Mouse (Mus musculus): Measurements from ENCODE around the gene Kpnb1. TPM values are rescaled to one million over a fixed set of nuclear protein-coding genes. Genes with fewer than 3 reads are reported as not detected.

Gene Kpnb1
- polyA plus RNA-seq, 1 experiment from 2014 or later: 26.7 TPM

DNA sequence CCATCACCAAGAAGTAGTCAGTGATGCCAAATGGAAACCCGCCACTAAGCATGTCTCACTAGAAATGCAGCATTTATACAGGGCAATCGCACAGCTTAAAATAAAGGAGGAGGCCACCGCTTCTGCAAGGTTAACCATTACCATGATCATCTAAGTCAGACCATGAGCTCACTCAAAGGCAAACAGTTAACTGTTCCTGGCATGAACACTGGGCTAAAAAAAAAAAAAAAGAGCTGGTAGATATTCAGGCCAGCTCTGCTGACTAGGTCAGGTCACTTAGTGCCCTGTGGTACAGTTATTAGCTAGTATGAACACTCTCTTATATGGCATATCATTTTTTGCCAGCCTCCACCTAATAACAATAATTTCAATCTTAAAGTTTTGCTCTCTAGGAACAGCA is 5.2 kb downstream of the Kpnb1 start:
- WGBS: 94% methylated on average over 3 of the region's 3 CpGs
- H3K9me3 ChIP-seq (replicated peaks): no peaks in the 10 kb centered on the region
- no peak overlapping the region for H3K4me3 ChIP-seq (replicated peaks)
- no peak overlapping the region for H3K9ac ChIP-seq (replicated peaks)
- H3K27ac ChIP-seq (replicated peaks): no peak overlapping the region
- H3K36me3 ChIP-seq: peaks cover 74% of the 10 kb centered on the region
- no peak for ATAC-seq (ENCODE audit: low FRiP score)
- H3K27me3 ChIP-seq (replicated peaks): no peaks in the 10 kb centered on the region
- no peak overlapping the region for H3K4me2 ChIP-seq
- H3K4me1 ChIP-seq: peaks cover 29% of the 10 kb centered on the region

- H3K4me1 ChIP-seq: peaks cover 20% of the 10 kb centered on the region
- no peak for ATAC-seq (ENCODE audit: low FRiP score)
- 86% methylated on average over 5 of the region's 5 CpGs for WGBS
Measured at GRCm38 (mm10) chr11:97181061-97181460, 6.6 kb downstream of the Kpnb1 start.

GRCm38 (mm10) chr11:97178198-97178597 is 9.5 kb downstream of the Kpnb1 start:
- H3K4me1 ChIP-seq: no peaks in the 10 kb centered on the region
- H3K27me3 ChIP-seq (replicated peaks): no peaks in the 10 kb centered on the region
- peaks cover 96% of the 10 kb centered on the region for H3K36me3 ChIP-seq
- ATAC-seq (ENCODE audit: low FRiP score): no peak
- H3K9ac ChIP-seq (replicated peaks): no peak overlapping the region
- H3K27ac ChIP-seq (replicated peaks): no peak overlapping the region
- H3K9me3 ChIP-seq (replicated peaks): no peaks in the 10 kb centered on the region
- H3K4me3 ChIP-seq (replicated peaks): no peak overlapping the region
- WGBS: 94% methylated on average over 2 of the region's 2 CpGs
- no peak overlapping the region for H3K4me2 ChIP-seq

More at GRCm38 (mm10) chr11:97181061-97181460, 6.6 kb downstream of the Kpnb1 start:
- no peaks in the 10 kb centered on the region for H3K27me3 ChIP-seq (replicated peaks)
- H3K27ac ChIP-seq (replicated peaks): no peak overlapping the region
- peaks cover 86% of the 10 kb centered on the region for H3K36me3 ChIP-seq
- H3K9me3 ChIP-seq (replicated peaks): no peaks in the 10 kb centered on the region
- H3K4me2 ChIP-seq: no peak overlapping the region
- no peak overlapping the region for H3K9ac ChIP-seq (replicated peaks)
- H3K4me3 ChIP-seq (replicated peaks): no peak overlapping the region

- Histone ChIP-seq H3K27me3 (replicated peaks) (no peaks in the 10 kb centered on the region), H3K9me3 (replicated peaks) (no peaks in the 10 kb centered on the region), H3K36me3 (peaks cover 93% of the 10 kb centered on the region), H3K4me1 (no peaks in the 10 kb centered on the region), H3K4me2 (no peak overlapping the region), H3K4me3 (replicated peaks) (no peak overlapping the region), H3K9ac (replicated peaks) (no peak overlapping the region), H3K27ac (replicated peaks) (no peak overlapping the region)
- ATAC-seq (ENCODE audit: low FRiP score): no peak
- WGBS: 48% methylated on average over 3 of the region's 3 CpGs
Measured at GRCm38 (mm10) chr11:97176851-97177250, 10.8 kb downstream of the Kpnb1 start.

DNA sequence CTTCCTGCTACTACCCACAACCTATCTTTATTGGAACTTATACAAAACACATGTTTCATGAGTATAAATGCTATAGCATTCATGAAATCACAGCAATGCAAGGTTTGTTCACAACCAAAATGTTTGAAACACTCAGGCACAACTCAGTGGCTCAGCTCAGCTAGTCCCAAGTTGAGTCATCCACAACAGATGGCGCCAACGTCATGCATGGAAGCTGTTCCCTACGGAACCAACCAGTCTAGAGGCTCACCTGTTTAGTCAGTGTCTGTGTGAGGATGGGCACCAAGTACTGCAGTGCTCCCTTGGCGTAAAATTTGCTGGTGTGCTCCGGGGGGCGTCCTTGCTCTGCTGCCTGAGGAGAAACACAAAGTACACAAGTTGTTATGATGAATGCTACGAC is 12.2 kb downstream of the Kpnb1 start:
- no peak overlapping the region for H3K4me2 ChIP-seq
- H3K4me1 ChIP-seq: no peaks in the 10 kb centered on the region
- H3K27me3 ChIP-seq (replicated peaks): no peaks in the 10 kb centered on the region
- no peak overlapping the region for H3K4me3 ChIP-seq (replicated peaks)
- H3K27ac ChIP-seq (replicated peaks): no peak overlapping the region
- WGBS: 93% methylated on average over 7 of the region's 7 CpGs
- no peaks in the 10 kb centered on the region for H3K9me3 ChIP-seq (replicated peaks)
- peaks cover 93% of the 10 kb centered on the region for H3K36me3 ChIP-seq
- H3K9ac ChIP-seq (replicated peaks): no peak overlapping the region
- no peak for ATAC-seq (ENCODE audit: low FRiP score)

DNA sequence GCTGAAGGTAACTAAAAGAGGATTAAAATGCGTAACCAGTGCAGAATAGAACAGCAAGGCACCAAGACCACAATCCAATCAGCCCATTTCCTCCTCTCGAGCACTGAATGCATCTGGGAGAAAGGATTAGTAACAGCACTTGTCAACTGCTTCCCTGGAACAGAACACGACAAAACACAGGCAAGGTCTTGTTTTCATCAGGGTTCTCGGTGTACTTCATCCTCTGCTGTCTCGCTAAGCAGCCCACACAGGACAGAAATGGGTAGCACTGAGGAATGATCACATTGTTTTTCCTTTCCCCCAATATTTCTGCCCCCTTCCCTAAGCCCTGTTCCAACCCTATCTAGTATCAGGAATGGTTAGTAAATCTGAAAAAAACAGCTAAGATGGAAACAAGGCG is 27.3 kb downstream of the Kpnb1 start:
- 68% methylated on average over 6 of the region's 6 CpGs for WGBS
- Histone ChIP-seq H3K4me1 (no peaks in the 10 kb centered on the region), H3K36me3 (peaks cover 86% of the 10 kb centered on the region)

DNA sequence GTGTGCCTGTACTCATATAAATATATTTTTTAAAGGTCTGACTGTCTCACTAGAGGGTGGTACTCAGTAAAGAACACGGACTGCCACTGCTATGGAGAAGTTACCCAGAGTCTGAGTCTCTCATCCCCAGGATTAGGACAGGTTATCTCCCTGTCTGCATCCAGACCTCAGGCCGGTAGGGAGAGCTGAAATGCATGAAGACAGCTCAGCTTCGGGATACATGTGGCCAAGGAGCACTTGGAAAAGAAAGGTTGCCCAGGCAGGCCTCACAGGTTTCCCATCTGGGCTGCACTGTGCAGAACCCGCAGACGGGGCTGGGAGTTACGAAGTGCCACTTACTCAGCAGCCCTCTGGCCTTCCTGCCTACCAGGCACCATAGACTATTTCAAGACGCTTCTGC is 30.7 kb downstream of the Kpnb1 start:
- Histone ChIP-seq H3K4me2 (no peak overlapping the region), H3K27me3 (replicated peaks) (no peaks in the 10 kb centered on the region), H3K36me3 (peaks cover 57% of the 10 kb centered on the region), H3K9me3 (replicated peaks) (no peaks in the 10 kb centered on the region), H3K9ac (replicated peaks) (no peak overlapping the region), H3K4me3 (replicated peaks) (no peak overlapping the region), H3K4me1 (peaks cover 11% of the 10 kb centered on the region), H3K27ac (replicated peaks) (peak overlapping the region; percentile 2; the same call in 1 of the 2 replicates)
- 78% methylated on average over 7 of the region's 7 CpGs for WGBS
- no peak for ATAC-seq (ENCODE audit: low FRiP score)

More for the DNA sequence above, 27.3 kb downstream of the Kpnb1 start:
- no peaks in the 10 kb centered on the region for H3K27me3 ChIP-seq (replicated peaks)
- H3K4me3 ChIP-seq (replicated peaks): no peak overlapping the region
- no peak overlapping the region for H3K4me2 ChIP-seq
- H3K9me3 ChIP-seq (replicated peaks): no peaks in the 10 kb centered on the region
- ATAC-seq (ENCODE audit: low FRiP score): no peak
- no peak overlapping the region for H3K27ac ChIP-seq (replicated peaks)
- H3K9ac ChIP-seq (replicated peaks): no peak overlapping the region

GRCm38 (mm10) chr11:97152662-97153287 is 34.9 kb downstream of the Kpnb1 start:
- Histone ChIP-seq H3K27ac (replicated peaks) (peak overlapping the region; percentile 96; the same call in 1 of the 2 replicates), H3K4me1 (peaks cover 37% of the 10 kb centered on the region), H3K4me3 (replicated peaks) (peak overlapping the region; percentile 78), H3K36me3 (peaks cover 23% of the 10 kb centered on the region), H3K9ac (replicated peaks) (peak overlapping the region; percentile 87; the same call in 1 of the 2 replicates), H3K9me3 (replicated peaks) (no peaks in the 10 kb centered on the region), H3K27me3 (replicated peaks) (no peaks in the 10 kb centered on the region), H3K4me2 (peak overlapping the region; percentile 89)
- 16% methylated on average over 10 of the region's 10 CpGs for WGBS
- no peak for ATAC-seq (ENCODE audit: low FRiP score)

- 2% methylated on average over 11 of the region's 11 CpGs for WGBS
Measured at GRCm38 (mm10) chr11:97152023-97152426, 35.7 kb downstream of the Kpnb1 start.

DNA sequence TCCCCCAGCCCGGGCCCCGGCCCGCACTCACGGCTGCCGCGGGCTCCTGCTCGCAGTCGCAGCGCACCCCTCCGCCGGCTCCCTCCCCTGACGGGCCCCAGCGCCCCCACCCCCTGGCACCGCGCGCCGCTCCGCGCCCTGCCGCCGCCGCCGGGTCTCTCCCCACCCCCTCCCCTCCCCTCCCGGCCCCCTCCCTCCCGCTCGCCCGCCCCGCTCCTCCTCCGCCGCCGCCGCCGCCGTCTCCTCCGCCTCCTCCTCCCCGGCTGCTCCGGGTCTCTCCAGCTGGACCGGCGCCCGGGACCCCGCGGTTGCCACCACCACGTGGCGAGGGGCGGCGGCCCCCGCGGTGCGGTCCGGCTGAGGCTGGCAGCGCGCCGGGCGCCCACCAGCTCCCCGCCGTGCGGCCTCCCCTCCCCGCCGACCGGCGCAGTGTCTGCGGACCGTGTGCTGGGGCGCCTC is 36.3 kb downstream of the Kpnb1 start, which contains the start of gene Tbkbp1:
Gene Tbkbp1, minus strand, starts transcription at position 153 of the 459 bp plus-strand sequence.
- peak within 1 kb of the TSS; percentile 87 for H3K9ac ChIP-seq (replicated peaks)
- peak within 1 kb of the TSS; percentile 78 for H3K4me3 ChIP-seq (replicated peaks)
- H3K4me1 ChIP-seq: peaks cover 45% of the 10 kb centered on the region
- WGBS: 0% methylated on average over 27 of the region's 64 CpGs
- peak within 1 kb of the TSS; percentile 89 for H3K4me2 ChIP-seq
- H3K9me3 ChIP-seq (replicated peaks): no peaks in the 10 kb centered on the region
- peak; percentile 13 for ATAC-seq (ENCODE audit: low FRiP score)
- H3K27me3 ChIP-seq (replicated peaks): no peaks in the 10 kb centered on the region
- peaks cover 23% of the 10 kb centered on the region for H3K36me3 ChIP-seq
- peak within 1 kb of the TSS; percentile 96 for H3K27ac ChIP-seq (replicated peaks)

More at GRCm38 (mm10) chr11:97152023-97152426, 35.7 kb downstream of the Kpnb1 start:
- ATAC-seq (ENCODE audit: low FRiP score): no peak
- Histone ChIP-seq H3K9ac (replicated peaks) (peak overlapping the region; percentile 87), H3K4me3 (replicated peaks) (peak overlapping the region; percentile 78), H3K4me1 (peaks cover 41% of the 10 kb centered on the region), H3K9me3 (replicated peaks) (no peaks in the 10 kb centered on the region), H3K36me3 (peaks cover 22% of the 10 kb centered on the region), H3K4me2 (peak overlapping the region; percentile 89), H3K27me3 (replicated peaks) (no peaks in the 10 kb centered on the region), H3K27ac (replicated peaks) (peak overlapping the region; percentile 96)

DNA sequence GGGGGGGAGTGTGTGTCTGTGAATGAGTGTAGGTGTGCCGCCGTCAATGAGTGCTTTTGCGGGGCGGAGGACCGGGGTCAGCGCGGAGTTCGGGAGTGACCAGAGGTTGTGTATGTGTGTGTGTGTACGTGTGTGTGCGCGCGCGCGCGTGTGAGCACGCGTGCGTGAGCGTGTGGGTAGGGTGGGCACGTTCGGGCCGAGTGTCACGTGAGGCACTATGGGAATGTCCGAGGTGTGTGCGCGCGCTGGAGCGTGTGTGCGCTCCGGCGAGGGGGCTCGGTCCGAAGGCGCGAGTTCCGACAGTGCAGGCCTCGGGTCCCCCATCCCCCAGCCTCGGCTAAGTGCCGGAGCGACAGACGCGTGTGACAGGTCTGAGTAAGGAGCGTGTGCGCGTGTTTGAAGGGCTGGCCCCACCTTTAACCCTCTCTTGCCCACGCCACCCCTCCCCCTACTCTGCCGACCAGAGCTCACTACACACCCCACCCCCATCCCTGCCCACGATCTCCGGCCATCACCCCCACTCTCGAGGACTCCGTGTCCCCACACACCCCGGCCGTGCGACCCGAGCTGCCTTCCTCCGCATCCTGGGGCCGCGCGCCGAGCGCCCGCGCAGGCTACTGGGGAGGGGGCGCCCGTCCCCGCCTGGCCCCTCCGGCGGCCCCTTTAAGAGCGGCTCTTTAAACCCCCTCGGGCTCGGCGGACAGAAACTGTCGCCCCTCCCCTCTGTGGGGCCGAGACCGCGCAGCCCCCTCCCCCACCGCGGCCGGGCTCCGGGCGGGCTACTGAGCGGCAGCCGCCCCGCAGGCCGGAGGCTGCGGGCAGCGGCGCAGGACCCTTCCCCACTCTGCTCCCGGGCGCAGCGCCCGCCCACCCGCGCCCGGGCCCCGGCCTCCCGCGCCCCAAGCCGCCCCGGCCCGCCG is 37.0 kb downstream of the Kpnb1 start:
- WGBS: under 1% methylated on average over 82 of the region's 102 CpGs
- peak overlapping the region; percentile 96 for H3K27ac ChIP-seq (replicated peaks)
- H3K4me3 ChIP-seq (replicated peaks): peak overlapping the region; percentile 78
- no peaks in the 10 kb centered on the region for H3K27me3 ChIP-seq (replicated peaks)
- no peaks in the 10 kb centered on the region for H3K9me3 ChIP-seq (replicated peaks)
- ATAC-seq (ENCODE audit: low FRiP score): peak; percentile 85
- peaks cover 45% of the 10 kb centered on the region for H3K4me1 ChIP-seq
- H3K36me3 ChIP-seq: peaks cover 27% of the 10 kb centered on the region
- peak overlapping the region; percentile 87 for H3K9ac ChIP-seq (replicated peaks)
- peak overlapping the region; percentile 89 for H3K4me2 ChIP-seq
